Mouse (Mus musculus) bone marrow macrophage, adult 2 months (primary cell): ENCODE data around the gene Gbx1. TPM values are rescaled to one million over a fixed set of nuclear protein-coding genes. Genes with fewer than 3 reads are reported as not detected.

ENCODE experiments used
- H3K27ac ChIP-seq: 2 replicates; pipeline ENCODE4 v1.5.1; 2012; ENCODE audit warnings: low read depth, low read length; ENCODE audit not compliant: insufficient read depth
- H3K4me1 ChIP-seq: 2 replicates; pipeline ENCODE4 v1.6.1; 2012; ENCODE audit warnings: low read length; ENCODE audit not compliant: control insufficient read depth, insufficient read depth
- H3K4me3 ChIP-seq: 2 replicates; pipeline ENCODE4 v1.5.1; 2012; ENCODE audit warnings: mild to moderate bottlenecking, low read length, moderate library complexity; ENCODE audit not compliant: insufficient read depth
- CTCF ChIP-seq: IDR thresholded peaks from 2 replicates; pipeline ENCODE4 v1.5.1; 2012; ENCODE audit warnings: low read depth, mild to moderate bottlenecking, low read length, moderate library complexity
- POLR2A ChIP-seq: IDR thresholded peaks from 2 replicates; pipeline ENCODE4 v1.6.1; 2012; ENCODE audit warnings: mild to moderate bottlenecking, low read depth, low read length, borderline replicate concordance
- polyA plus RNA-seq: library from polyadenylated mRNA; stranded (reverse); fragments of >200 nt; gene quantifications from 2 replicates; pipeline ENCODE4 v1.2.4, GENCODE M21; 2012; ENCODE audit not compliant: missing spikeins, insufficient read depth, insufficient read length

Gbx1 gene
- polyA plus RNA-seq, 1 experiment, result not detected

GRCm38 (mm10) chr5:24525360-24526189, 1.4 kb downstream of the Gbx1 start:
- no peak for TF ChIP-seq CTCF
- no peak for TF ChIP-seq POLR2A
- Histone ChIP-seq H3K27ac (no peak overlapping the region), H3K4me3 (no peak overlapping the region), H3K4me1 (no peaks in the 10 kb centered on the region)

DNA sequence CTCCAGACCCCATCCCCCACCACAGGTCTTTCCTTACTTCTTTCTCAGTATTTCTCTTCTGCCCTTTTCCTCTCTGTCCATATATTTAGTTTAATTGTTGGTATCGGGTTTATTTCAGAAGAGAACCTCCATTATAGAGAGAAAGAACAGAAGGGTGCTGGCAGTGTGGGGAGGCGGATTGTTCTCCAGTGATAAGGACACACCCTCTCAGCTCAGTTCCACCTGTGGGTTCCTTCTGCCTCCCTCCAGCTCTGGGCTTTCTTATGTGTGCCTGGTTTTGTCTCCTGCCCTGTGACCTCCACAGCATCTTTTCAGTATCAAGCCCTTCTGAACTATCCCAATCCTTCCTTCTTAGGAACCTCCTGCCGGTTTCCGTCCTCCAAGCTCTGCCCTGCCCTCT, 2.5 kb downstream of the Gbx1 start:
- no peak overlapping the region for H3K27ac ChIP-seq
- H3K4me1 ChIP-seq, result no peaks in the 10 kb centered on the region
- TF ChIP-seq POLR2A, result no peak
- H3K4me3 ChIP-seq, result no peak overlapping the region

DNA sequence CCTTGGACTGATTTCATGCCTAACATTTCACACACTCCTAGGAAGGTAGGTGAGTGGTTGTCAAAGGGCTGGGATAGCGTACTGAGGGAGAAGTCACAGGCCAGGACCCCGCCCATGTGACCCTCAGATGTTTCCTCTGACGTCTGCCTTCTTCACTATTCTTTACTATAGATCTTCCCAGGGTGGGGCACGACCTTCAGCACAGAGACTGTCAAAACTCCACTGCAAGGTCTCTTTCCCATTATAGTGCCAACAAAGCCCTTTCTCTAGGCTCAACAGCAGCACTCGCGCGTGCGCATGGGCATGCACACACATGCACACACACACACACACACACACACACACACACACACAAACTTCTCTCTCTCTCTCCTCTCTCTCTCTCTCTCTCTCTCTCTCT, 3.2 kb downstream of the Gbx1 start:
- no peak for TF ChIP-seq POLR2A
- no peak for TF ChIP-seq CTCF
- H3K4me1 ChIP-seq, result no peaks in the 10 kb centered on the region
- H3K27ac ChIP-seq, result no peak overlapping the region
- H3K4me3 ChIP-seq, result no peak overlapping the region

DNA sequence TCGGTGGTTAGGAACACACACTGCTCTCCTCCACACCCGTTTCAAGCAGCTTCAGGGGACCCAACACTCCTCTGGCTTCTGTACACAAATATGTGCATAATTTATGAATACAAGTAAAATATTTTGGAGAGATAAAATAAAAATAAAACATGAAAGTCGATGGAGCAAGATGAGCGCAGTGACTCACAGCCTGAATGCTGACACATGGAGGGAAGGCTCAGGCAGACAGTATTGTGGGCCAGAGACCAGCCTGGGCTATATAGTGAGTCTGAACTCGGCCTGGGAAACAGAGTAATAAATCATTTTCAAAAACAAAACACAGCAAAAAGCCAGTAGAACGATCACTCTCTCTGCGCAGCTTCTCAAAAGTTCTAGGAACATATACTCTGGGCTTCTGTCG, 5.6 kb downstream of the Gbx1 start:
- TF ChIP-seq CTCF (no peak), POLR2A (no peak)
- H3K4me3 ChIP-seq, result no peak overlapping the region
- no peaks in the 10 kb centered on the region for H3K4me1 ChIP-seq
- no peak overlapping the region for H3K27ac ChIP-seq

GRCm38 (mm10) chr5:24512271-24512670, 14.7 kb downstream of the Gbx1 start:
- H3K4me1 ChIP-seq, result no peaks in the 10 kb centered on the region
- no peak overlapping the region for H3K4me3 ChIP-seq
- no peak for TF ChIP-seq POLR2A
- TF ChIP-seq CTCF, result no peak
- no peak overlapping the region for H3K27ac ChIP-seq

GRCm38 (mm10) chr5:24510635-24511034, 16.4 kb downstream of the Gbx1 start:
- H3K4me1 ChIP-seq, result no peaks in the 10 kb centered on the region
- H3K27ac ChIP-seq, result no peak overlapping the region
- TF ChIP-seq POLR2A (no peak), CTCF (peak; percentile 54)
- no peak overlapping the region for H3K4me3 ChIP-seq

GRCm38 (mm10) chr5:24508406-24508805, 18.6 kb downstream of the Gbx1 start:
- Histone ChIP-seq H3K27ac (no peak overlapping the region), H3K4me3 (no peak overlapping the region), H3K4me1 (no peaks in the 10 kb centered on the region)
- TF ChIP-seq POLR2A (no peak), CTCF (no peak)

DNA sequence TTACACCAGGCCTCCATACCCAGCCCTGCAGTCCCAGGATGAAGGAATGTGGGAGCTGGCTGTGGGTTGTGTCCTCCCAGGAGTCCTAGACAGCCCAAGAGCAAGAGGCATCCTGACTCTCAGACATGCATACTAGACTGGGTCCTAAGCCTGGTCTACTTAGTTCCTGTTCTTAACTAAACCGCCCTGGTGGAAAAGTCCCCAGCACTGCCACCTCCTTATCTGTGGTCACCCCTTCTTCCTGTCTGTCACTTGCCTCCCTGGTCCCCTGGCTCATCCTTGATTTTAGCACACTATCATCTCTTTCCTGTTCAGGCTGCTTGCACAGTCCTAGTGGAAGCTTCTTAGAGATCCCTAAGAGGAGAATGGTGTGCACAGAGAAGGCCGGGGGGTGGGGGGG, 21.5 kb downstream of the Gbx1 start:
- Histone ChIP-seq H3K4me1 (no peaks in the 10 kb centered on the region), H3K4me3 (no peak overlapping the region), H3K27ac (no peak overlapping the region)
- TF ChIP-seq POLR2A (no peak), CTCF (no peak)

DNA sequence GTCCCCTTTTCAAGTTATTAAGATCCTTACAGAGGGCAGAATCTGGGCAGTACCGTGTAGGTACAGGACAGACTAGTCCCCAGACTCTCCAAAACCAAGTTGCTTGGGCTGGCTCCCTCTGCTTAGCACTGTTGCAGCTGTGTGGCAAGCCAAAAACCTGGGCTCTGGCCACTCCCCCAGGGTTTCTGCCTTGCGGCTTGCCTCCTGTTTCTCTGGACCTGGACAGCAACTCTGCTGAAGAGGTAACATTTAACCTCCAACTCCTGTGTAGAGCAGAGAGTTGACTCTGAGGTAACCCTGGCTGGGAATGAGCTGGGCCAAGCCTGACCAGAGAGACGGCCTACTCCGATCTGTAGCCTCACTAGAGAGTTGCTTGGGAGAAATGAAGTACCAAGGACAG, 24.2 kb downstream of the Gbx1 start:
- H3K4me3 ChIP-seq, result no peak overlapping the region
- no peaks in the 10 kb centered on the region for H3K4me1 ChIP-seq
- H3K27ac ChIP-seq, result no peak overlapping the region
- TF ChIP-seq CTCF, result no peak
- TF ChIP-seq POLR2A, result no peak

DNA sequence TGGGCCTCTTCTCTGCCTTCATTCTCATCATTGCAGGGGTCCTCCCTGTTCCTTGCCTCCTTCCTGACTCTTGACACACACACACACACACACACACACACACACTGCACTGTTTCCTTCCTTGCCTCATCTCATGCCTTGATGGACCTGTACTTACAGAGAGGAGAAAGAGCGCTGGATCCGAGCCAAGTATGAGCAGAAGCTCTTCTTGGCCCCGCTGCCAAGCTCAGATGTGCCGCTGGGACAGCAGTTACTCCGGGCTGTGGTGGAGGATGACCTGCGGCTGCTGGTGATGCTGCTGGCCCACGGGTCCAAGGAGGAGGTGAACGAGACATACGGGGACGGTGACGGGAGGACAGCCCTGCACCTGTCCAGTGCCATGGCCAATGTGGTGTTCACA, 26.2 kb downstream of the Gbx1 start:
- no peak overlapping the region for H3K4me3 ChIP-seq
- TF ChIP-seq POLR2A (no peak), CTCF (no peak)
- no peak overlapping the region for H3K27ac ChIP-seq
- no peaks in the 10 kb centered on the region for H3K4me1 ChIP-seq
